In the genomic region with DNA sequence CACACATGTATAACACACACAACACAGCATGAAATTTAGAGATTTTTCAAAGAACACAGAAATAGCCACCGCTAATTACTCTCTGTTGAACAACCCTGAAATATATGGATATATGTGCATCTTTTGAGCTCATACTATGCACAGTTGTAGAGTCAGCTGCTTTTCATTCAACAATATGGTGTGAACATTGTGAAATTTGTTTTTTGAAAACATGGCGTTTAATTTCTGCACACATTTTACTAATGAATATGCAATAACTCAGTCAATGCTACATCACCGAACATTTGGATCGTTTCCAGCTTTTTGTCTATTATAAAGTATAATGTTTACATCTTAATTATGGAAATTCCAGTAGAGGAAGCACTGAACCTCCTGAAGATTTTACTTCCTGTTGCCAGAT, we compare ENCODE assay signal across 16 mouse cellular contexts. TPM values are rescaled to one million over a fixed set of nuclear protein-coding genes. Genes with fewer than 3 reads are reported as not detected.
DNase-seq lines count a peak whose midpoint lies in the region; ATAC-seq and TF ChIP-seq lines count a peak whose summit lies in the region.
"Had no signal": no experiment of that assay in that cellular context is flagged by ENCODE, and none has a peak within 500 bp of the region (broad histone marks: within the 10 kb centered on the region; RNA-seq: fewer than 3 reads in every experiment).

No protein-coding gene starts in this region.

- peak overlapping the region; percentile 14; the same call in 1 of the 2 replicates for H3K27ac ChIP-seq in forebrain, embryonic 15.5 days (replicated peaks)
- no peak overlapping the region for H3K27ac ChIP-seq in forebrain, embryonic 13.5 days
- H3K27ac ChIP-seq in forebrain, postnatal 0 days (ENCODE audit: low read depth, low read length), result no peak overlapping the region
- no peak overlapping the region for H3K27ac ChIP-seq in forebrain, embryonic 12.5 days
- H3K27ac ChIP-seq: embryonic facial prominence, embryonic 10.5 days; embryonic facial prominence, embryonic 12.5 days had no signal

- no peak for TF ChIP-seq CTCF in forebrain, postnatal 0 days (IDR thresholded peaks at IDR 0.05; ENCODE audit: low read depth)
- no peak for TF ChIP-seq CTCF in brain, embryonic 14.5 days (IDR thresholded peaks at IDR 0.05; ENCODE audit: borderline replicate concordance, extremely low read depth, insufficient read depth, insufficient read length)

- DNase-seq in forebrain, postnatal 0 days, result no peak
- peak; percentile 62 for DNase-seq in brain, embryonic 14.5 days (ENCODE audit: low read depth)
- no peak for DNase-seq in layer of hippocampus, adult 11-12 months (ENCODE audit: low spot score)
- DNase-seq: adrenal gland, adult 2 months; adrenal gland, postnatal 10 days; adrenal gland, postnatal 25 days; cerebellum, adult 11-12 months; cerebellum, adult 2 months; cerebellum, adult 9-10 months; cerebellum, postnatal 10 days; cerebellum, postnatal 25 days had no signal

- 73% methylated on average over 4 of the region's 4 CpGs for WGBS in forebrain, embryonic 15.5 days
- 84% methylated on average over 4 of the region's 4 CpGs for WGBS in forebrain, embryonic 13.5 days
- 55% methylated on average over 4 of the region's 4 CpGs for WGBS in forebrain, postnatal 0 days
- WGBS in forebrain, embryonic 12.5 days, result 83% methylated on average over 4 of the region's 4 CpGs

- H3K4me1 ChIP-seq in forebrain, embryonic 15.5 days, result peaks cover 13% of the 10 kb centered on the region; the same call in 1 of the 2 replicates
- no peaks in the 10 kb centered on the region for H3K4me1 ChIP-seq in forebrain, embryonic 13.5 days
- H3K4me1 ChIP-seq in forebrain, postnatal 0 days (ENCODE audit: insufficient read depth), result no peaks in the 10 kb centered on the region
- H3K4me1 ChIP-seq in forebrain, embryonic 12.5 days, result no peaks in the 10 kb centered on the region
- H3K4me1 ChIP-seq: embryonic facial prominence, embryonic 10.5 days; embryonic facial prominence, embryonic 12.5 days had no signal

- H3K36me3 ChIP-seq in forebrain, embryonic 15.5 days, result no peaks in the 10 kb centered on the region
- H3K36me3 ChIP-seq in forebrain, embryonic 13.5 days (ENCODE audit: poor library complexity, severe bottlenecking), result 0 out of 2 replicates have a peak, but pooled peaks cover 3% of the 10 kb centered on the region
- H3K36me3 ChIP-seq in forebrain, postnatal 0 days (ENCODE audit: insufficient read depth), result no peaks in the 10 kb centered on the region
- H3K36me3 ChIP-seq in forebrain, embryonic 12.5 days (replicated peaks), result no peaks in the 10 kb centered on the region
- H3K36me3 ChIP-seq: embryonic facial prominence, embryonic 10.5 days; embryonic facial prominence, embryonic 12.5 days had no signal

- no peak overlapping the region for H3K9ac ChIP-seq in forebrain, embryonic 15.5 days (replicated peaks)
- no peak overlapping the region for H3K9ac ChIP-seq in forebrain, embryonic 13.5 days
- no peak overlapping the region for H3K9ac ChIP-seq in forebrain, postnatal 0 days
- H3K9ac ChIP-seq in forebrain, embryonic 12.5 days, result no peak overlapping the region
- H3K9ac ChIP-seq: embryonic facial prominence, embryonic 12.5 days had no signal

- H3K4me3 ChIP-seq in forebrain, embryonic 15.5 days, result no peak overlapping the region
- H3K4me3 ChIP-seq in forebrain, embryonic 13.5 days, result no peak overlapping the region
- no peak overlapping the region for H3K4me3 ChIP-seq in forebrain, postnatal 0 days (ENCODE audit: low read depth, low read length)
- H3K4me3 ChIP-seq in forebrain, embryonic 12.5 days (replicated peaks), result no peak overlapping the region
- H3K4me3 ChIP-seq: embryonic facial prominence, embryonic 10.5 days; embryonic facial prominence, embryonic 12.5 days had no signal

- TF ChIP-seq POLR2A in brain, embryonic 14.5 days (IDR thresholded peaks at IDR 0.05; ENCODE audit: borderline replicate concordance, extremely low read depth, insufficient read depth, insufficient read length, poor library complexity, severe bottlenecking), result no peak

- no peak overlapping the region for H3K4me2 ChIP-seq in forebrain, embryonic 15.5 days (replicated peaks)
- no peak overlapping the region for H3K4me2 ChIP-seq in forebrain, embryonic 13.5 days
- H3K4me2 ChIP-seq in forebrain, postnatal 0 days (ENCODE audit: low read depth), result no peak overlapping the region
- H3K4me2 ChIP-seq in forebrain, embryonic 12.5 days, result no peak overlapping the region
- H3K4me2 ChIP-seq: embryonic facial prominence, embryonic 12.5 days had no signal

- H3K9me3 ChIP-seq in forebrain, embryonic 15.5 days, result no peaks in the 10 kb centered on the region
- H3K9me3 ChIP-seq in forebrain, embryonic 13.5 days (replicated peaks), result peaks cover 5% of the 10 kb centered on the region; the same call in 1 of the 2 replicates
- no peaks in the 10 kb centered on the region for H3K9me3 ChIP-seq in forebrain, postnatal 0 days (ENCODE audit: low read length)
- peaks cover 6% of the 10 kb centered on the region; the same call in 1 of the 2 replicates for H3K9me3 ChIP-seq in forebrain, embryonic 12.5 days
- H3K9me3 ChIP-seq: embryonic facial prominence, embryonic 10.5 days had no signal

- H3K27me3 ChIP-seq in forebrain, embryonic 15.5 days, result no peaks in the 10 kb centered on the region
- no peaks in the 10 kb centered on the region for H3K27me3 ChIP-seq in forebrain, embryonic 13.5 days
- no peaks in the 10 kb centered on the region for H3K27me3 ChIP-seq in forebrain, postnatal 0 days (ENCODE audit: insufficient read depth, low read length)
- H3K27me3 ChIP-seq in forebrain, embryonic 12.5 days, result no peaks in the 10 kb centered on the region
- H3K27me3 ChIP-seq: embryonic facial prominence, embryonic 12.5 days had no signal

- ATAC-seq in forebrain, embryonic 15.5 days (replicated peaks), result peak; percentile 65; the same call in 1 of the 2 replicates
- ATAC-seq in forebrain, embryonic 13.5 days, result no peak; the same call in 1 of the 2 replicates
- ATAC-seq in forebrain, postnatal 0 days, result 0 out of 2 replicates have a peak, but pooled peaks have one; percentile 32
- no peak for ATAC-seq in forebrain, embryonic 12.5 days (ENCODE audit: low FRiP score)

RNA-seq across cellular contexts. Expression of a gene that starts 37.6 kb away (rescaled TPM):
- polyA plus RNA-seq in forebrain, embryonic 15.5 days (2015; fragmentation: Nextera tagmentation; extraction: Ambion mirVana), result 97.7 and 106 TPM in 2 replicates
- 74.2 and 84.3 TPM in 2 replicates for polyA plus RNA-seq in forebrain, embryonic 13.5 days (2015; fragmentation: Nextera tagmentation; extraction: Ambion mirVana)
- total RNA-seq in forebrain, postnatal 0 days (2014; rRNA removed), result 98.9 and 114 TPM in 2 replicates
- polyA plus RNA-seq in forebrain, postnatal 0 days (2015; fragmentation: Nextera tagmentation; extraction: Ambion mirVana), result 143 and 152 TPM in 2 replicates
- 86.8 and 92.2 TPM in 2 replicates for polyA plus RNA-seq in forebrain, embryonic 12.5 days (2016; fragmentation: Nextera tagmentation; extraction: Ambion mirVana)
- polyA plus RNA-seq in brain, embryonic 14.5 days (2012; rRNA removed), result 98.6 and 121 TPM in 2 replicates

Comparison
In these comparisons a context has a peak if more than half of its experiments do, and no peak if none do; other contexts are left out.
1. ATAC-seq: peak in forebrain, embryonic 15.5 days (single experiment) and forebrain, postnatal 0 days (single experiment); none in forebrain, embryonic 13.5 days (single experiment) and forebrain, embryonic 12.5 days (single experiment).